Mouse (Mus musculus) liver, embryonic 14.5 days (tissue): Measurements from ENCODE around the gene Spindoc.

Source experiments
- CTCF ChIP-seq: IDR thresholded peaks from 2 replicates; pipeline ENCODE4 v1.5.1; 2016; ENCODE audit warnings: antibody characterized with exemption, low read depth, control low read depth
- EP300 ChIP-seq: IDR thresholded peaks from 2 replicates; pipeline ENCODE4 v1.6.1; 2016; ENCODE audit warnings: antibody characterized with exemption, low read depth

DNA sequence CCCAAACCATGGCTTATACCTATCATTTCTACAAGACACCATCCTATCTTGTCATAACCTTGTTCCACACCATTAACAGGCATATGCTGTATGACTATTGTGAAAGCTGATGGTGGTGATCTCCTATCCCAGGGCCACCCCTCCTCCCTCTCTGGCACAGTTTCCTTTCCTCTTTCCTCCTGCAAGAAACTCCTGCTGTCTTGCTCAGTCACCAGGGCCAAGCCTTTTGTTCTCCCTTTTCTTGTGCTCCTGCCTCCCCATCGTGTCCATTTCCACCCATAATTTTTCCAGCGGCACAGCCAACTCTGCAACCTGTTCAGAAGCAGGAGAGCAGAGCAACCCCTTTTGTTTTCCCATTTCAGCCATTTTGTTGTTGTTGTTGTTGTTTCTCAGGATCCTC lies 3.2 kb upstream of the Spindoc start:
- TF ChIP-seq CTCF, result no peak
- no peak for TF ChIP-seq EP300
